ENCODE assay signal across 20 mouse cellular contexts in genomic region chr4:83319736-83320135, GRCm38 (mm10). TPM values are rescaled to one million over a fixed set of nuclear protein-coding genes. Genes with fewer than 3 reads are reported as not detected.
A peak's percentile ranks its signal among the peaks of the same experiment; 100 is the strongest.
DNase-seq lines count a peak whose midpoint lies in the region; TF ChIP-seq lines count a peak whose summit lies in the region.
"Had no signal": no experiment of that assay in that cellular context is flagged by ENCODE, and none has a peak within 500 bp of the region (broad histone marks: within the 10 kb centered on the region; RNA-seq: fewer than 3 reads in every experiment).

No protein-coding gene starts in this region.

- DNase-seq in A20 (ENCODE audit: low read depth, low spot score): peak; percentile 20
- peak; percentile 47 for DNase-seq in CD4-positive helper T cell, adult 2 months (ENCODE audit: low read depth, low spot score)
- no peak for DNase-seq in kidney, adult 18-20 months
- no peak for DNase-seq in cerebellum, postnatal 25 days
- no peak for DNase-seq in layer of hippocampus, adult 8-10 months (ENCODE audit: low spot score in 2 of 2)
- DNase-seq: adrenal gland, adult 2 months; adrenal gland, postnatal 10 days; adrenal gland, postnatal 25 days; B cell, adult 2 months; cerebellum, adult 11 months; cerebellum, adult 18-20 months; cerebellum, adult 8-10 months; cerebellum, adult 9-11 months; cerebellum, postnatal 14 days; forebrain, postnatal 0 days had no signal

- H3K4me3 ChIP-seq in ES-Bruce4 (ENCODE audit: low read depth, low read length): no peak overlapping the region
- H3K4me3 ChIP-seq: embryonic facial prominence, embryonic 10.5 days; embryonic facial prominence, embryonic 12.5 days; forebrain, embryonic 13.5 days; forebrain, embryonic 15.5 days had no signal

- no peaks in the 10 kb centered on the region for H3K36me3 ChIP-seq in ES-Bruce4 (ENCODE audit: control insufficient read depth, insufficient read depth, low read length, poor library complexity, severe bottlenecking)
- H3K36me3 ChIP-seq: embryonic facial prominence, embryonic 10.5 days; embryonic facial prominence, embryonic 12.5 days; forebrain, embryonic 15.5 days had no signal

- H3K27me3 ChIP-seq in ES-Bruce4 (ENCODE audit: control insufficient read depth, insufficient read depth, low read length, poor library complexity, severe bottlenecking): no peaks in the 10 kb centered on the region
- H3K27me3 ChIP-seq: embryonic facial prominence, embryonic 12.5 days; forebrain, embryonic 15.5 days had no signal

- H3K27ac ChIP-seq in ES-Bruce4 (ENCODE audit: insufficient read depth, low read length): peak overlapping the region; percentile 74
- H3K27ac ChIP-seq: embryonic facial prominence, embryonic 10.5 days; embryonic facial prominence, embryonic 12.5 days; forebrain, embryonic 13.5 days; forebrain, embryonic 15.5 days had no signal

- no peaks in the 10 kb centered on the region for H3K9me3 ChIP-seq in ES-Bruce4 (replicated peaks; ENCODE audit: control insufficient read depth, insufficient read depth, low read length, poor library complexity, severe bottlenecking)
- H3K9me3 ChIP-seq: embryonic facial prominence, embryonic 10.5 days; embryonic facial prominence, embryonic 12.5 days; forebrain, embryonic 13.5 days; forebrain, embryonic 15.5 days had no signal

- no peak for TF ChIP-seq POLR2A in ES-Bruce4 (IDR thresholded peaks at IDR 0.05; ENCODE audit: insufficient read depth, low read length)

- no peak overlapping the region for H3K9ac ChIP-seq in ES-Bruce4 (ENCODE audit: low read depth, poor library complexity, severe bottlenecking)
- H3K9ac ChIP-seq: embryonic facial prominence, embryonic 12.5 days; forebrain, embryonic 13.5 days; forebrain, embryonic 15.5 days; forebrain, postnatal 0 days had no signal

- peaks cover 14% of the 10 kb centered on the region for H3K4me1 ChIP-seq in ES-Bruce4 (ENCODE audit: control insufficient read depth, insufficient read depth, low read length)

- no peak for TF ChIP-seq CTCF in ES-Bruce4 (IDR thresholded peaks at IDR 0.05; ENCODE audit: low read depth, low read length)

- TF ChIP-seq EP300 in ES-Bruce4 (IDR thresholded peaks at IDR 0.05; ENCODE audit: insufficient read depth, low read depth, low read length): no peak

RNA-seq across cellular contexts. Expression of gene Ttc39b, which starts 4.3 kb away (rescaled TPM):
- polyA plus RNA-seq in ES-Bruce4 (2011; ENCODE audit: insufficient read depth, insufficient read length, low read depth, missing spikeins): 36.8 and 48.9 TPM in 2 replicates
- total RNA-seq in layer of hippocampus, adult 8-10 months (2022): 10 to 100 TPM; 31.6 to 45.7 (median 39.1) TPM

Comparison
In these comparisons a context has a peak if more than half of its experiments do, and no peak if none do; other contexts are left out.
1. DNase-seq: peak in A20 (single experiment) and CD4-positive helper T cell, adult 2 months (single experiment); none in kidney, adult 18-20 months (single experiment), cerebellum, postnatal 25 days (0 of 2) and layer of hippocampus, adult 8-10 months (0 of 2).